Mouse (Mus musculus) MEL-GATA-1-ER (cell line): ENCODE measurements around the gene Dnal1.
"Not testable (repeated sequence)": the region's sequence is repeated elsewhere in the genome, so short reads cannot be mapped to it uniquely, and the experiment has no call there.

Experiments
- DNase-seq: peaks from one replicate; pipeline ENCODE4 v3.0.0-alpha.2; 2012; ENCODE audit warnings: low read depth; ENCODE audit errors: extremely low read depth

Gene Dnal1

GRCm38 (mm10) chr12:84114153-84114994 lies at the start of gene Dnal1:
Dnal1 (plus strand) TSS chr12:84114366.
- peak; percentile 73 for DNase-seq

- no peak for DNase-seq
These were observed 49.5 kb upstream of the Dnal1 start for GRCm38 (mm10) chr12:84064621-84065020.

DNA sequence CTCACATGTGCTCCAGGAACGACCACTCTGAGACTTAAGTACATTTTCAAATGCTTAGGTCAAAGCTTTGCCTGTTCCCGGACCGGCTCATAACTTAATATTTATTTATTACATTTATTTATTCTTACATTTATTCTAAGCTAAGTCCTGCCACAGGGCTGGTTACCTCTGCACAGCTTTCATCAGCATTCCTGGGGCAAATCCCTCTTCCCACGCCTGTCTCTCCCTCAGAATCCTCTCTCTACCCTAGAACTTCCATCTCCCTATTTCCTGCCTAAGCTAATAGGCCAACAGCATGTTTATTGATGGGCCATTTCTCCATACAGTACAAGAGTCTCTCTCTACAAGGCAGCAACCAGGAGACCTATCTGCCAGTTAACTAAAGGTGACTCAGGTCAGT lies 46.4 kb upstream of the Dnal1 start:
- no peak for DNase-seq

DNA sequence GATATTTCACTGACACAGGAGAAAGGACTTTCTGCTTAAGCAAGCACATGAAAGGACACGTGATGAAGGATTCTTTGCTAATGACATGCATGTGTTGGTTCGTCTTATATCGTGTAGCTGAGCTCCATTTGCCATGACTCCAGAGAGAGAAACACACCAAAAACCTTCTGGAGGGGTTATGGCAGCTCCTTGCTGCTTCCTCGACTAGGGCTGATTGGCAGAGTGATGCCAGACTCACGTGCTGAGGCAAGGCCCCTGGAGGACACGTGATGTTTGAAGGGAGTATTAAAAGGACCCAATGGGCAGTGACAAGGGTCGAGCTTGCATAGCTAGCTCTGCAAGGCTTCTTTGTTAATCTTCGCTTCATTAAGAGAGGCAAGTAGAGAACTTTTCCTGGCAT lies 45.9 kb upstream of the Dnal1 start:
- DNase-seq, result no peak

- no peak for DNase-seq
These were observed 45.2 kb upstream of the Dnal1 start, which contains the start of gene Acot5 for GRCm38 (mm10) chr12:84068986-84069385. Acot5 (plus strand) TSS chr12:84069325.

GRCm38 (mm10) chr12:84069582-84069981 lies 44.6 kb upstream of the Dnal1 start:
- not testable (repeated sequence) for DNase-seq

DNA sequence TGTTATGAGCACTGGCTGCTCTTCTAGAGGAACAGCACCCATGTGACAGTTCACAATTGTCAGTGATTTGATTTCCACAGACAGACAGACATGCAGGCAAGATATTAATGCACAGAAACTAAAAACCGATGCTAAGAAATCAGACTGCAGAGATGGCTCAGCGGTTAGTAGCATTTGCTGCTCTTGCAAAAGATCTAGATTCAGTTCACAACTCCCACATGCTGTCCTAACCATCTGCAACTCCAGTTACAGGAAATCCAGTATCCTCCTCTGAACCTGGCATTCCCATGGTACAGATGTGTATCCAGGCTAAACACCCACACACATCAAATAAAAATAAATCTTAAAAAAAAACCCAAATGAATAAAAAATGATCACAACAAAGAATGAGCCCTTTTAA lies 42.5 kb upstream of the Dnal1 start:
- DNase-seq, result no peak

DNA sequence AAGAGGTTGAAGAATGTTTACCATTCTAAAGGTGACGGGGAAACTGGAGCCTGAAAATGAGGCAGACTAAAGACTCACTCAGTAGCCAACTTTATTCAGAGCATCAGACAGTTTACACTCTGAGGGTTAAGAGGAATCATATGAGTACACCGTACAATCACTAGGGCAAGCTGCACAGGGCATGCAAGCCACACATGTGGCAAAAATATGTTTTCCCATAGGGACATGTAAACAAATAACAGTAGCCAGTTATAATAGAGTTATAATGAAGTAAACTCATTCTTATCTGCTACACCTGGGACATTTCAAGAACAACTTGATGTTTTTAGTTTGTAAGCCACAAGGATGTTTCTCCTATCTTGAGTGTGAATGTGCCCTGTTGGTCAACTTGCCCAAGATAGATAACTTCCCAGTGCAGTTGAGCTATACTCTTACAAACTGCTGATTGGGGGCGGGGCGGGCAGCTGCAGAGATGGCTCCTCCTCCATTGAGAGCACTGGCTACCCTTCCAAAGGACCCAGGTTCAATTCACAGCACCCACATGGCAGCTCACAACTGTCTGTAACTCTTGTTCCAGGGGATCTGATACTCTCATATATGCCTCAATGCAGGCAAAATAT lies 36.7 kb upstream of the Dnal1 start:
- DNase-seq, result no peak

DNA sequence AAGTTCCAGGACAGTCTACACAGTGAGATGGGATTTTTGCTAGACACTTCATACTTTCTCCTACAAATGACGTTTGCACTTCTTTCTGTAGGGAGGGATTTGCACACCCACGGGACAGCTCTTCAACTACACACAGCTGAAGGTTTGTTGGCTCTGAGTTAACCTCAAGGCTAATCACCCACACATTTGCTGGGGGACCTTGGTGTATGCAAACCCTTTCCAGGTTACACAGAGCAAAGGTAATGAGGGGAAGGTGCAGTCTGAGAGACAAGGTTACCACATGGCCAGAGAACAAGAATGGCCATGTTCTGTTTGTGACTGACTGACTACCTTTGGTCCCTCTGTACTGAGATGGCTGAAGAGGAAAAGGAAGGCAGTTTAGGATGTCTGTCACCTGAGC lies 30.3 kb upstream of the Dnal1 start:
- DNase-seq, result no peak

- DNase-seq, result no peak
These were observed 29.6 kb upstream of the Dnal1 start for GRCm38 (mm10) chr12:84084581-84084980.

DNA sequence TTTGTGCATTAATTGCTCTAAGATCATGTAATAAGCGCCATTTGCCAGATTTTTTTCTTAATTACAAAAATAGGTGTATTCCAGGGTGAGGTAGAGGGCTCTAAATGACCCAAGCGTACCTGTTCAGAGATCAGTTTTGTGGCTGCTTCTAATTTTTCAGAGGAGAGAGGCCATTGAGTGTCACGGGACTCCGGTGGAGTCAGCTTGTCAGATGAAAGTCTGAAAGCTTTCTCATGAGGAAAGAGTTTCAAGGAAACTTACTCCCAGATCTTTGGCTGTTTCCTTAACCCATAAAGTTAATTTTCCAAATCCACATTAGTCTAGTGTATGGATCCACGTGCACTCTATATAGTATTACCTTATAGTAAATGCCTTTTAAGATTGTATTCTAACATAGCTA lies 19.5 kb upstream of the Dnal1 start:
- DNase-seq, result not testable (repeated sequence)

DNA sequence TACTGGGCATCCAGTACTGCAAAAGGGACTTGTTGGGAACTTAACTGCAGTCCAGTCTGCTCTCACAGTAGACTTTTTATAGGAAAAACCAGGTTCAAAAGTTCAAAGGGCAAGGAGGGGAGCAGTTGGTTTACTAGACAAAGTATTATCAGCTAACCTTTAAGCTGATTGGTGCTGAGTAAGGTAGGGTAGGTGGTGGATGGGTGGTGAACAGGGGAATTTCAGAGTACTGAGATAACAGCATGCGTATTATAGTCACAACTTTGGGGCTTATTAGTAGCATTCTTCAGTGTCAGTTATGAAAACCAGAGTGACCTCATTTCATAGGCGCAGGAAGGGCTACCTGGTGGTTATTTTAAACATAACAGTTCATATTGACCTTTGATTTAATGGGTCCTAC lies 14.6 kb upstream of the Dnal1 start:
- no peak for DNase-seq

DNA sequence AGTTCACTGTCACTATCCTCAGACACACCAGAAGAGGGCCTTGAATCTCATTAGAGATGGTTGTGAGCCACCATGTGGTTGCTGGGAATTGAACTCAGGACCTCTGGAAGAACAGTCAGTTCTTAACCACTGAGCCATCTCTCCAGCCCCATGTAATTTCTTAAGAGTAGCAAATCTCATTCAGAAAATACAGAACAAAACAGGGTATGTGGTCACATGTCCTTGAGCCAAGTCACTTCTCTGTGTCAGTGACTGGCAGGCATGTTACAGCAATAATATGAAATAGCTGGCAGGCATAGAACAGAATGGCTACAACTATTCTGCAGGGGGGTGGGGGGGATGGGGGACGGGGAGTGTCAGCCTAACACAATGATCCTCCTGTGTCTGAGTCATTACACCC lies 14.1 kb upstream of the Dnal1 start:
- DNase-seq, result no peak

DNA sequence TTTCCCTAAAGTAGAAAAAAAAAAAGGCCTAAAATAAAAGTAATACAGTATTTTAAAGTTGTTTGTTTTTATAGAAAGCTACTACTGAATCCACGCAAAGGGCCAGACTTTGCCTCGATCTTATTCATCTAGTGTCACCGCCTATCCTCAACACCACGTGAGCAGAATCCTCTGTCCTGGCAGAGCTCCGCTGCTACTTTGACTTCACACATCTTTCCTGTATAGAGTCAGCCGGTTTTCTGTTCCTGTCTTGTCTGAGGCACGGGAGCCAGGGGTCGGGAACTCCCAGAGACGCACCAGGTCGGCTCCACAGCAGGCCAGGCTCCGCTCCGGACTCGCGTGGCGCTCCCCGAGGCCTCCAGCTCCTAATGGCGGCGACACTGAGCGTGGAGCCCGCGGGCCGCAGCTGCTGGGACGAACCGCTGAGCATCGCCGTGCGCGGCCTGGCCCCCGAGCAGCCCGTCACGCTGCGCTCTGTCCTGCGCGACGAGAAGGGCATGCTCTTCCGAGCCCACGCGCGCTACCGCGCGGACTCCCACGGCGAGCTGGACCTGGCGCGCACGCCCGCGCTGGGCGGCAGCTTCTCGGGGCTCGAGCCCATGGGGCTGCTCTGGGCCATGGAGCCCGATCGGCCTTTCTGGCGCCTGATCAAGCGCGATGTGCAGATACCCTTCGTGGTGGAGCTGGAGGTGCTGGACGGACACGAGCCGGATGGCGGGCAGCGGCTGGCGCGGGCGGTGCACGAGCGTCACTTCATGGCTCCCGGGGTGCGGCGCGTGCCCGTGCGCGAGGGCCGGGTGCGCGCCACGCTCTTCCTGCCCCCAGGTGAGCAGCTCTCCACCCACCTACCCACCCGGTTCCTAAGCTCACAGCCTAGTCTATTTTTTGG lies 13.3 kb upstream of the Dnal1 start, which contains the start of gene Acot6:
TSS of gene Acot6 (plus strand) at position 51 of the 889 bp plus-strand sequence.
- DNase-seq, result peak; percentile 51

- no peak for DNase-seq
These were observed 12.7 kb upstream of the Dnal1 start for GRCm38 (mm10) chr12:84101493-84101845.

- DNase-seq, result no peak
These were observed 7.2 kb upstream of the Dnal1 start for GRCm38 (mm10) chr12:84107012-84107411.

- DNase-seq, result peak; percentile 43
These were observed 6.5 kb upstream of the Dnal1 start for GRCm38 (mm10) chr12:84107692-84108091.

DNA sequence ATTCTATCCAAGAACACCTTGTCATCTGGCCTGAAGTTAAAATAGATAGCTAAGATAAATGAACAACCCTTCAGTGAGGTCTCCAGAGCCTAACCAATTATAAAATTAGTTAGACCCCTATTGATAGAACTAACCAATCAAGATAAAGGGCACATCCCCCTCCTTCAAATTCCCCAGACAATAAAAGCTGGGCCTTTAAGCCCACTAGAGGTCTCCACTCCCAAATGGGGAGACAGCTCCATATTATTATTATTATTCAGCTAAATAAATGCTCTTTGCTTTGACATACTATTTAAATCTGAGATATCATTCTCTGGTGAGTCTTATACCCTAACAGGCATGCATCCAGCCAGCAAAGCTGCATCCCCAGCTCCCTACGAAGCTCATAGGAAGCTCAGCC lies 4.2 kb upstream of the Dnal1 start:
- no peak for DNase-seq

DNA sequence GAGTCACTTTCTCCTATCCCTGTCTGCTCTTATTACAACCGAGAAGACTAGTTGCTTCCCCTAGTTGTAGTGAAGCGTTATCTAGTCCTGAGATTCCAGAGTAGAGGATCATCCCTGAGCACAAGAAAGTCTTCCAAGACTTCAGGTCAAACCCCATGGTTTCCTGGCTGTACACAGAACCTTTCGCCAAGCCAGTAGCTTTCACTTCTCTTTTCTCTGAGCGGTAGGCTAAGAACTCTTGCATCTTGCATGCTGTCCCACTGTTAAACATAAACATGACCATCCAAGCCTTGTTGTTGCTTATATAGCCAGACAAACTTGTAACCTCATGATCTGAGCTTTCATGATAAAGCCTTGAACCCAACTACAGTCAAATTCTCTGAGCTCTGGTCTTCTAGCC lies 3.4 kb upstream of the Dnal1 start:
- DNase-seq, result no peak

GRCm38 (mm10) chr12:84113676-84114075 lies 490 bp upstream of the Dnal1 start:
- peak; percentile 26 for DNase-seq

GRCm38 (mm10) chr12:84119584-84119983 lies 5.4 kb downstream of the Dnal1 start:
- DNase-seq, result no peak

- no peak for DNase-seq
These were observed 11.7 kb downstream of the Dnal1 start for GRCm38 (mm10) chr12:84125892-84126291.
